Mouse (Mus musculus) stomach, postnatal 0 days (tissue): Measurements from ENCODE around the gene Lrrc8e.
A peak's percentile ranks its signal among the peaks of the same experiment; 100 is the strongest.

ENCODE experiments used
- CTCF ChIP-seq: IDR thresholded peaks from 2 replicates; pipeline ENCODE4 v1.5.1; 2016; ENCODE audit warnings: antibody characterized with exemption, low read depth, mild to moderate bottlenecking, moderate library complexity
- EP300 ChIP-seq: optimal IDR thresholded peaks from 2 replicates; pipeline ENCODE3; 2016; ENCODE audit warnings: antibody characterized with exemption

GRCm38 (mm10) chr8:4226323-4226722, 304 bp upstream of the Lrrc8e start:
- TF ChIP-seq CTCF (peak; percentile 26), EP300 (no peak)
